Mouse (Mus musculus) cerebellum, adult 2 months (tissue): ENCODE data around the gene Olfr222.

Experiments used
- CTCF ChIP-seq: fragments of 200-500 bp; IDR thresholded peaks from 2 replicates; pipeline ENCODE4 v1.5.1; 2011; ENCODE audit warnings: low read depth, mild to moderate bottlenecking, control low read depth, low read length, moderate library complexity, borderline replicate concordance; ENCODE audit not compliant: insufficient read depth
- POLR2A ChIP-seq: fragments of 200-500 bp; IDR thresholded peaks from 2 replicates; pipeline ENCODE4 v1.6.1; 2011; ENCODE audit warnings: low read length, control low read depth, borderline replicate concordance; ENCODE audit not compliant: insufficient read depth

DNA sequence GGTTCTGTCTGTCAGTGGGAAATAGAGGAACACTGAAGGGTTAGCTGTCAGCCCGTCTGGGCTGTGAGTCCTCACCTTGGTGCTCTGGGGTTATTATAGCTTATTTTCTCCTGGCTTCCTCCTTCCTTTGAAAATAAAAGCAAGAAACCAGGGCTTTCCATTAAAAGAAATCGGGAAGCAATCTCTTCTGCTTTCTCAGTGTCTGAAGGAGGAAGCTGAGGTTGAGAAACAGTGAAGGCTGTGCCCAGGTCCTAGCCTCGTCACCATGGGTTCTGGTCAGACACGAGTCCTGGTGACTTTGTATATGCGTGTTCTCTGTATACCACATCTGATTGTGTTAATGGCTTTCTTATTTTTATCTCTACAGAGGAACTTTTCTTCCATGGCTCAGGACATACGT, 33.6 kb downstream of the Olfr222 start:
- TF ChIP-seq CTCF (no peak), POLR2A (no peak)
